Mouse (Mus musculus) hindbrain, embryonic 13.5 days (tissue): ENCODE measurements around the gene Slc25a29. TPM values are rescaled to one million over a fixed set of nuclear protein-coding genes. Genes with fewer than 3 reads are reported as not detected.

Source experiments
- ATAC-seq: fragments of 200-750 bp; cut with Nextera tagmentation; 2 replicates; pipeline ENCODE4 v1.8.0; 2017; ENCODE audit warnings: moderate TSS enrichment; ENCODE audit not compliant: low FRiP score
- H3K27ac ChIP-seq: fragments of 300-500 bp; sonication (generic); 2 replicates; pipeline ENCODE4 v1.5.1; 2015; ENCODE audit warnings: inconsistent platforms, mild to moderate bottlenecking, moderate library complexity
- H3K27me3 ChIP-seq: fragments of 300-500 bp; sonication (generic); 2 replicates; pipeline ENCODE4 v1.6.1; 2015; ENCODE audit warnings: mild to moderate bottlenecking, inconsistent platforms
- H3K36me3 ChIP-seq: fragments of 300-500 bp; sonication (generic); 2 replicates; pipeline ENCODE4 v1.6.1; 2015; ENCODE audit warnings: mild to moderate bottlenecking, inconsistent platforms
- H3K4me1 ChIP-seq: fragments of 300-500 bp; sonication (generic); replicated peaks from 2 replicates; pipeline ENCODE4 v1.6.1; 2015; ENCODE audit warnings: inconsistent platforms
- H3K4me2 ChIP-seq: fragments of 300-500 bp; sonication (generic); 2 replicates; pipeline ENCODE4 v1.6.1; 2015; ENCODE audit warnings: inconsistent platforms, mild to moderate bottlenecking, moderate library complexity
- H3K4me3 ChIP-seq: fragments of 300-500 bp; sonication (generic); 2 replicates; pipeline ENCODE4 v1.5.1; 2015; ENCODE audit warnings: mild to moderate bottlenecking, inconsistent platforms
- H3K9ac ChIP-seq: fragments of 300-500 bp; sonication (generic); 2 replicates; pipeline ENCODE4 v1.6.1; 2015; ENCODE audit warnings: mild to moderate bottlenecking, inconsistent platforms
- H3K9me3 ChIP-seq: fragments of 300-500 bp; sonication (generic); 2 replicates; pipeline ENCODE4 v1.6.1; 2016; ENCODE audit warnings: inconsistent platforms
- WGBS: fragments of 180-500 bp; shearing (Covaris S2); methylation state at CpG from one replicate; pipeline ENCODE4 v1.1.7; 2015; 5-methylcytosine and 5-hydroxymethylcytosine counted together
- polyA plus RNA-seq: library from polyadenylated mRNA; unstranded; fragments of >200 nt; fragmentation: Nextera tagmentation; extraction: Ambion mirVana; gene quantifications from 2 replicates; pipeline ENCODE4 v1.2.1, GENCODE M21; 2015

Gene Slc25a29
- polyA plus RNA-seq, 1 experiment from 2014 or later: 19.2 TPM

DNA sequence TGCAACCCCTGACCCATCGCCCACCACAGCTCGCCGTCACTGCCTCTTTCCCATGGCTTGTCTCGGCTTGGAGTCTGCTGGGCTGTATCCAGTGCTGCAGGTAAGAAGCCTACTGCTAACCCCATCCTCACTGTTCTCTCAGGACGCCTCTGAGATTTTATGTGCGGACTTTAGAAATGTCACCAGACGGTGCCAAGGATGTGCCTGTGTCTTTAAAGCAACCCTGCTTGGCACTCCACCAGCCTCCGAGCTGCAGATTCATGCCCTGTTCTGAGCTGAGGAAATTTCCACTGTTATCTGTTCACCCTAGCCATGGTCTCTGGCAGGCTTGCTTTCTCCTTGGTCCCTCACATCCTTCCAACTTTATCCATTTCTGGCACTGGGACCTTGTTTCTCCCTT, 2.8 kb downstream of the Slc25a29 start:
- H3K9me3 ChIP-seq: no peaks in the 10 kb centered on the region
- 85% methylated on average over 8 of the region's 8 CpGs for WGBS
- H3K9ac ChIP-seq: peak overlapping the region; percentile 55; the same call in 1 of the 2 replicates
- ATAC-seq: no peak
- no peak overlapping the region for H3K27ac ChIP-seq
- H3K4me1 ChIP-seq: peaks cover 55% of the 10 kb centered on the region
- H3K36me3 ChIP-seq: peaks cover 6% of the 10 kb centered on the region
- peaks cover 5% of the 10 kb centered on the region; the same call in 1 of the 2 replicates for H3K27me3 ChIP-seq
- no peak overlapping the region for H3K4me2 ChIP-seq
- no peak overlapping the region for H3K4me3 ChIP-seq

DNA sequence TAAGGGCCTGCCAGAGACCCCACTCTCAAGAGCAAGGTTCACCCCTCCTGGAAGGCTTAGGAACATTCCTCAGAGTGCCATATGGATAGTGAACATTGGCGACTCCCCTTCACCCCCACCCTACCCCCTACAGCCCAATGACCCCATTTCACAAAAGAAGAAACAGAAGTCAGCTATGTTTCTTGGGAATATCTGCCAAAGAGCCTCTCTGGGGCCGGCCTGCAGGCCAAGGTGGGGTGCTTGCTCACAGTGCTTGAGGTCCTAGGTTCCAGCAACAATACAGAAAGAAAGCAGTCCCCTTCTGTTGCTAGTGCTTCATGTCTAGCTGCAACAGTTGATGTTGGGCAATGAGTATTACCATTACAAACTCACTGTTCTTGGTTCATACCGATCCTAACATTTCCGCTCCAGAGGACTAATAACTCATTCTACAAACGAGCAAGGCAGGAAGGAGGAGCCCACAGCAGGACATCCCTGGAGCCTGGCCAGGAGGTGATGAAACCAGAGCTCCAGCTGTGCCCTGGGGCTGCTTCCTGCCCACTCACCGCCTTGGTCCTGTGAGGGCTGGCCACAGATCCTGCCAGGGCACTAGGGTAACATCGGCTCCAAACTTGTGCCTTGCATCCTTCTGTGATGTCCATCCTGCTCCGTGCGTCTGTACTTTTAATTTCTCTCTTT, 3.6 kb downstream of the Slc25a29 start:
- peak overlapping the region; percentile 55 for H3K9ac ChIP-seq
- H3K36me3 ChIP-seq: peaks cover 12% of the 10 kb centered on the region
- peaks cover 47% of the 10 kb centered on the region for H3K4me1 ChIP-seq
- WGBS: 67% methylated on average over 9 of the region's 9 CpGs
- no peak for ATAC-seq
- no peak overlapping the region for H3K4me3 ChIP-seq
- peaks cover 5% of the 10 kb centered on the region; the same call in 1 of the 2 replicates for H3K27me3 ChIP-seq
- H3K4me2 ChIP-seq: no peak overlapping the region
- H3K27ac ChIP-seq: no peak overlapping the region
- H3K9me3 ChIP-seq: no peaks in the 10 kb centered on the region

DNA sequence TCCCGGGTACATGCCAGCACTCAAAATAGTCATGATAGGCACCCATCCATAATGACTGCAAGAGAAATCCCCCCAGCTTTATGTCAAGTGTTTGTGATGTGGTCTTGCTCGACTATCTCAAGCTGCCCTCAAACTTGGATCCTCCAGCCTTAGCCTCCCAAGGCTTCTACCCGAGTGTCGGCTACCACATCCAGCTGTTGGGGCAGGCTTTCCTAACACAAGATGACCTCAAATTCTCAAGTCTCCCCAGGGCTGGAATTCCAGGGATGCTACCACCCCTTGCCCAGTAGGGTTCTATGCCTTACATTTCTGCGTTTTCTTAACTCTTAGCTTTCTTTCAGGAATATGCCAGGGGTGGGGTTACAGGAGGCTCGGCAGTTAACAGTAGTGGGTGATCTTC, 5.3 kb downstream of the Slc25a29 start:
- H3K27ac ChIP-seq: no peak overlapping the region
- H3K9ac ChIP-seq: no peak overlapping the region
- no peak for ATAC-seq
- peaks cover 5% of the 10 kb centered on the region; the same call in 1 of the 2 replicates for H3K27me3 ChIP-seq
- H3K4me3 ChIP-seq: no peak overlapping the region
- peaks cover 29% of the 10 kb centered on the region for H3K36me3 ChIP-seq
- H3K4me1 ChIP-seq: peaks cover 36% of the 10 kb centered on the region
- WGBS: 86% methylated on average over 6 of the region's 6 CpGs
- H3K9me3 ChIP-seq: no peaks in the 10 kb centered on the region
- H3K4me2 ChIP-seq: no peak overlapping the region

DNA sequence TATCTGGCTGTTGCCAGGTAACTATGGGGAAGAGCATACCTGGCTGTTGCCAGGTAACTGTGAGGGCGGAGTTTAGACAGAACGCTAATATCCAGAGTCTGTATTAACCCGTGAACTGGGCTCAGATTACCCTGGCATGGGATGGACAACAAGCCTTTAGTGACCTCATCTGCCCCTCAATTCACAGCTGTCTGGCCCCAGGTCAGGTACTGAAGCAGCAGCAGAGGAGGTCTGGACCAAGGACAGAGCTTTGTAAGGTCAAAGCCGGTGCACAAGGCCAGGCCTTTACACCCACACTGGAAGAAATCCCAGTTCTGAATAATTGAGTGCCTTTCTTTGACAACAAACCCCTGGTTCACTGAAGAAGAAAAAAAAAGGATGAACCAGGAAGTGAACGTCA, 6.0 kb downstream of the Slc25a29 start:
- H3K27ac ChIP-seq: no peak overlapping the region
- peaks cover 32% of the 10 kb centered on the region for H3K36me3 ChIP-seq
- no peaks in the 10 kb centered on the region for H3K9me3 ChIP-seq
- H3K9ac ChIP-seq: no peak overlapping the region
- peaks cover 2% of the 10 kb centered on the region; the same call in 1 of the 2 replicates for H3K27me3 ChIP-seq
- ATAC-seq: no peak
- 89% methylated on average over 5 of the region's 5 CpGs for WGBS
- H3K4me2 ChIP-seq: no peak overlapping the region
- peaks cover 28% of the 10 kb centered on the region for H3K4me1 ChIP-seq
- H3K4me3 ChIP-seq: no peak overlapping the region

DNA sequence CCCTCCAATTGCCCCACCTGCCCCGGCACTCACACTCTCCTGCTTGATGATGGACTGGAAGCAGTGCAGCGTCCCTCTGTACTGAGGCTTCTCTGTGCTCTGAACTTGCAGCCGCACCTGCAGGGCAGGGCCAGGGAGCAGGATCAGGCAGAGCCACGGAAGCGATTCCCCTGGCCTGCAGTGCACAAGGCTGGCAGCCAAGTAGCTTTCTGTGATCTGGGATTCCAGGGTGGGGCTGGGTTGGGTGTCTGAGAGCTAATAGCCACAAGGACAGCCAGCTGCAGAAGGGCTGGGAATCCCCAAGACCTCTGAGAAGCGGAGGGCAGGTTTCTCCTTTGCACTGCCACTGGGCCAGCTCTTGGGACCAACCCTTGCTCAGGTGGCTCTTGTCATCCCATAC, 8.0 kb downstream of the Slc25a29 start:
- ATAC-seq: no peak
- no peaks in the 10 kb centered on the region for H3K27me3 ChIP-seq
- no peak overlapping the region for H3K4me3 ChIP-seq
- H3K9ac ChIP-seq: no peak overlapping the region
- no peak overlapping the region for H3K4me2 ChIP-seq
- H3K27ac ChIP-seq: no peak overlapping the region
- H3K4me1 ChIP-seq: peaks cover 10% of the 10 kb centered on the region
- H3K9me3 ChIP-seq: no peaks in the 10 kb centered on the region
- 96% methylated on average over 6 of the region's 6 CpGs for WGBS
- H3K36me3 ChIP-seq: peaks cover 32% of the 10 kb centered on the region

DNA sequence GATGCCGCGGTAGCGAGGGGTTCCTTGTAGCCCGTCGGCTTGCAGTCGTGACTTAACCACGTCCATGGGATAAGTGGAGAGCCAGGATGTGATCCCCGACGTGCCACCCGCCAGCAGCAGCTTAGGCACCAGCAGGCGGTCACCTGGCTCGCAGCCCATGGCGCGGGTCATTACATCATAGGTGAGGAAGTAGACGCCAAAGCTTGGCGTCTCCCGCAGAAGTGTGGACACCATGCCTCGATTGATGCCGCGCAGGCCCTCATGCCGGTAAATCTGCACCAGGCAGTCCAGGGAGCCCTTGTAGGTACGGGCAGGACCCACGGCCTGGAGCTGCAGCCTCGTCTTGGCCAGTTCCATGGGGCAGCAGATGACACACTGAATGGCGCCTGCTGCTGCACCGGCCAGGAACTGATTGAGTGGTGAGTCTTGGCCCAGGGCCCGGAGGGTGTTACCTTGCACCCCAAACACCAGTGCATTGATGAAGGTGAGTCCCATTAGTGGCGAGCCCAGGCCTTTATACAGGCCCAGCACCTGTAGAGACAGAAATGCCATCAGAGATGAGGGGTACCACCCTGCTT, 8.6 kb downstream of the Slc25a29 start:
- H3K4me1 ChIP-seq: peaks cover 4% of the 10 kb centered on the region
- no peak overlapping the region for H3K9ac ChIP-seq
- peaks cover 32% of the 10 kb centered on the region for H3K36me3 ChIP-seq
- H3K27me3 ChIP-seq: no peaks in the 10 kb centered on the region
- H3K4me2 ChIP-seq: no peak overlapping the region
- 96% methylated on average over 28 of the region's 28 CpGs for WGBS
- no peak overlapping the region for H3K27ac ChIP-seq
- H3K4me3 ChIP-seq: no peak overlapping the region
- H3K9me3 ChIP-seq: no peaks in the 10 kb centered on the region
- ATAC-seq: no peak

DNA sequence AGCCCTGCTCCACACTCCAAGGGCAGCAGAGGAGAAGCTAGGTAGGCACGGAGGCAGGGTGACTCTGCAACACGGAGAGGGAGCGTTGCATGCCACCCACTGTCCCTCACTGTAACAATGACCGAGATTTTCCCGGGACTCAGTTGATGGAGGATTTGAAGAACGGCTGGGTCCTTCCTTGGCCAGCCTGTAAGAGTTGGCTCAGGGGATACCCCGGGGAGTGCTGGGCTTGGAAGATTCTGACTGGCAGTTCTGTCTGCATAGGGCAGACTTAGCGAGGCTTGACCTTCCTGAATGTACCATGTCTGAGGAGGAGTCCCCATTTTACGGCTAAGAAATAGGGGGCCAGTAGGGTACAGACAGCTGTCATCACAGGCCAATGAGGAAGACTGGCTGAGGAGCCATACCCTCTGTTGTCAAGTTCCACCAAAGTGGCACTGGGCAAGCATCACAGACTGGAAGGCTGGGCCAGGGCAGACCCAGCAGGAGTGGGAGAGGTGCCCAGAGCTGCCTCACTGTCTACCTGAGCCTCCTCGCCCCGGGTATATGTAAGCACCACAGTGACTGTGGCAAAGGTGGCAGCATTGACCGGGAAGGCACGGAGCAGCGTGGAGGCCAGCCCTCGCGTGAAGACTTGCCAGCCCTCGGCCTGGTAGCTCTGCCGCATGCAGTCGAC, 9.3 kb downstream of the Slc25a29 start:
- H3K4me1 ChIP-seq: no peaks in the 10 kb centered on the region
- H3K27ac ChIP-seq: no peak overlapping the region
- no peak overlapping the region for H3K4me3 ChIP-seq
- no peaks in the 10 kb centered on the region for H3K27me3 ChIP-seq
- H3K9ac ChIP-seq: no peak overlapping the region
- H3K4me2 ChIP-seq: no peak overlapping the region
- no peak for ATAC-seq
- WGBS: 95% methylated on average over 19 of the region's 19 CpGs
- peaks cover 32% of the 10 kb centered on the region for H3K36me3 ChIP-seq
- H3K9me3 ChIP-seq: no peaks in the 10 kb centered on the region

DNA sequence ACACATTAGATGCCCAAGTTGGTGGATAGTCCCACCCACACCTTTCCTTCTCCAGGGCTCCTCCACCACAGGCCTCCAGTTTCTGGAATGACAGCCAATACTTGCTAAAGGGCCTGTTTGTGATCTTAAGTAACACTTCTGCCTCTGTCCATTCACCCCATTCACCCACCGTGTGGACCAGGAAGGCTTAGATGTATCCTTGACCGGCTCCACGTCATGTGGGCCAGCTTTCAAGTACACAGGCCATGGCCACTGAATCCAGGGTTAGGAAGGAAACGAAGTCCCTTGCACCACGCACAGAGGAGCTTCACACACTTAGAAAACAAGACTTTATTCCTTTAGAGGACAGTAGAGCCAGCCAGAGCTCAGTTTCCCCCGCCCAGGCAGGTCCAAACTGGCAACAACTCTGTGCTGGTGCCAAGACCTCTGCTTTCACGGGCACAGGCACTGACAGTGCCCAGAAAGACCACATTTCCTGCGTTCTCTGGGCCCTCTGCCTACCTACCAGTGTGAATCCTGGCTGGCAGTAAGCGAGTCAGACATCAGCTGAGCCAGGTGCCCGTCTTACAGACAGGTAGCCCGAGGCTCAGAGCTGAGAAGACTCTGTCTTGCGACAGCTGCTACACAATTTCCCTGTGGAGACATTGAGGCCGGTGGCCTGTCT, 10.0 kb downstream of the Slc25a29 start:
- Histone ChIP-seq H3K4me1 (no peaks in the 10 kb centered on the region), H3K4me2 (no peak overlapping the region), H3K27ac (no peak overlapping the region), H3K9ac (no peak overlapping the region), H3K36me3 (peaks cover 32% of the 10 kb centered on the region), H3K27me3 (no peaks in the 10 kb centered on the region), H3K4me3 (no peak overlapping the region), H3K9me3 (no peaks in the 10 kb centered on the region)
- 93% methylated on average over 13 of the region's 13 CpGs for WGBS
- ATAC-seq: no peak

DNA sequence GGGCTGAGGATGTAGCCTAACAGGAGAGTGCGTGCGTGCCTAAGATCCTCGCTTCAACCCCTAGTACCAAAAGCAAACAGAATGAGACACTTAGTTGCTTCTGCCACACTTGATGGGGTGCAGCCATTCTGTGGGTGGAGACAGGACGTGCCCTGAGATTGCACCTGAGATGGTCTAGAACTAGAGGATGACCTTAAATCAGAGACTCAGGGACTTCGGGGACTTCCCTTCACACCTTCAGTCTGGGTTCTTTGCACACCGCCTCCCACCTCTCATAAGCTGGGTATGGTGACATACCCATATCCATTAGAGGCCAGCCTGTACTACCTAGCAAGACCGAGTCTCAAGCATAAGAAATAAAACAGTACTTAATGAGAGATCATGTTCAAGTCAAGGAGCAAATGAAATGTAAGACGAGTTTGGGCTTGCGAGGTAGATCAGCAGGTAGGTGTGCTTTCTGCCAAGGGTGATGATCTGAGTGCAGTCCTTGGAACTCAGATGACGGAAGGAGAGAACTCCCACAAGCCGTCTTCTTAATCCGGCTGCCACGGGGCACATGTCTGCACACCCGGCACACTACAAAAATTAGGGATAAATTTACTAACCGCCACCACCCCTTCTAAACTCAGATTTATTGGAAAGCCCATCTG, 11.3 kb downstream of the Slc25a29 start:
- Histone ChIP-seq H3K9me3 (no peaks in the 10 kb centered on the region), H3K4me2 (no peak overlapping the region), H3K4me1 (no peaks in the 10 kb centered on the region), H3K27ac (no peak overlapping the region), H3K4me3 (no peak overlapping the region), H3K36me3 (peaks cover 32% of the 10 kb centered on the region), H3K9ac (no peak overlapping the region), H3K27me3 (no peaks in the 10 kb centered on the region)
- 94% methylated on average over 15 of the region's 15 CpGs for WGBS
- no peak for ATAC-seq

DNA sequence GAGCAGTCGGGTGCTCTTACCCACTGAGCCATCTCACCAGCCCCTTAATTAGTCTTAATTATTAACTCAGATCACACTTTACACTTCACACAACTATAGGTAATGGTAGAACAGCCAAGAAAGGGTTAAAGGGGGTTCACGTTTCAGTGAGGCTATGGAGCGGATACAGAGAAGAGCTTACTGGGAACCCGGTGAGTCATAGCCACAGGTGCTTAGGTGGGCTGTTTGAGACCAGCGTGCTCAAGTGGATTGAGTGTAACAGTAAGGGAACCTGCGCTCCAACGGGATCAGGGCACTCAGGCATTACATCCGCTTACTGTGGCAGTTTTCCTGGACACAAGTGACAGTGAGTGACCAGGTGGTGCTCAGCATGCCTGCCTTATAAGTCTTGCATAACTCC, 12.6 kb downstream of the Slc25a29 start:
- ATAC-seq: no peak
- Histone ChIP-seq H3K4me1 (no peaks in the 10 kb centered on the region), H3K4me2 (no peak overlapping the region), H3K36me3 (peaks cover 33% of the 10 kb centered on the region), H3K27ac (no peak overlapping the region), H3K4me3 (no peak overlapping the region), H3K9ac (no peak overlapping the region), H3K9me3 (no peaks in the 10 kb centered on the region), H3K27me3 (no peaks in the 10 kb centered on the region)
- 78% methylated on average over 8 of the region's 8 CpGs for WGBS

DNA sequence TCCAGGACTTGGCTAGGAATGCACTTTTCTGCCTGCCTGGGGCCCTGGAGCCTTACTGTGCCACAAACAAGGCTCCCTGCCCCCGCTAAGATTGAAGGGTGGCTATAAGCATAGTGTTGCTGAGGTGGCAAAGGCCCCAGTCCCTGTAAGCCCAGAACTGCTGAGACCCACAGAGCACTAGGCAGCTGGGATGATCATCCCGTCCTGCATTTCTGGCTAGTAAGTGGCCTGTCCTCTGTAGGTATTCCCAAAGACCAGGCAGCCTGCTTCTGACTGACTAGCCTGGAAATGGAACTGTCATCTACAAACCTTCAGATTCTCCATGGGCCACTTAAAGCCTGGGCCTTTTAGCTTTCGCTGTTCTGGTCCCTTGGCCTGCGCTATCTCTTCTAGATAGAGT, 15.2 kb downstream of the Slc25a29 start:
- Histone ChIP-seq H3K36me3 (peaks cover 24% of the 10 kb centered on the region), H3K4me3 (no peak overlapping the region), H3K9me3 (no peaks in the 10 kb centered on the region), H3K27me3 (no peaks in the 10 kb centered on the region), H3K9ac (no peak overlapping the region; the same call in 1 of the 2 replicates), H3K4me1 (no peaks in the 10 kb centered on the region), H3K27ac (no peak overlapping the region), H3K4me2 (no peak overlapping the region)
- no peak for ATAC-seq
- WGBS: 94% methylated on average over 4 of the region's 4 CpGs

DNA sequence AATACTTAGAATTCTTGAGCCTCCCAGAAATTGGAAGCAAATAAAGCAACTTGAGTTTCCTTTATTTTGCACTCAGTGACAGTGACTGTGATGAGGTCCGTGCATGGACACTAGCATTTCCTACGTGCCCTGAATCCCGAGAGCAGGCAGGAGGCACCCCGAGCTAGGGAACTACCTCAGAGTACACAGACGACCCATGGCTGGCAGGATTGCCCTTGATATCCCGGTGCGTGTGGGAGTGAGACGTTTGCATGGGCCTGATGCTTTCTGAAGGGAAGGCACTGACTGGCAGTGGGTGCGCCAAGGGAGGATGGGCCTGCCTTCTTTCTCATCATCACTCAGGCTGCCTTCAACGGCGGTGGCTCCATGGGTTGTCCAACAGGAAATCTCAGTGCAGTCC, 19.1 kb downstream of the Slc25a29 start:
- H3K27me3 ChIP-seq: no peaks in the 10 kb centered on the region
- no peak for ATAC-seq
- WGBS: 85% methylated on average over 11 of the region's 11 CpGs

More for the DNA sequence above, 19.1 kb downstream of the Slc25a29 start:
- Histone ChIP-seq H3K9me3 (no peaks in the 10 kb centered on the region), H3K36me3 (peaks cover 30% of the 10 kb centered on the region), H3K27ac (no peak overlapping the region), H3K9ac (no peak overlapping the region), H3K4me1 (0 out of 2 replicates have a peak, but pooled peaks cover 3% of the 10 kb centered on the region), H3K4me3 (no peak overlapping the region), H3K4me2 (no peak overlapping the region)
